8 mouse cellular contexts compared by ENCODE assay signal in the genomic region with DNA sequence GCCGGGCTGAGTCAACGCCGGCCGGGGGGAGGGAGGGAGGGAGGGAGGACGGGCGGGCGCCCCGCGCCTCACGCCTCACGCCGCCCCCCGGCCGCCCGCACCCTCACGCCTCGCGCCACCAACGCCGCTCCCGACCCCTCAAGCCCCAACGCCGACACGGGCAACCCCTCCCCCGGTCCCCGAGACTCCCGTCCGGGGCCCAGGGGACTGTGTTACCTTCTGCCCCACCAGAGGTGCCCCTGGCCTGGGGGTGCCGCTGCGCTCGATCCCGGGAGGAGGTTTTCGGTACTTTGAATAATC. TPM values are rescaled to one million over a fixed set of nuclear protein-coding genes. Genes with fewer than 3 reads are reported as not detected.
A peak's percentile ranks its signal among the peaks of the same experiment; 100 is the strongest.
DNase-seq lines count a peak whose midpoint lies in the region; ATAC-seq and TF ChIP-seq lines count a peak whose summit lies in the region.

No protein-coding gene starts in this region.

- peak overlapping the region; percentile 78 for H3K4me3 ChIP-seq in kidney, adult 2 months (ENCODE audit: insufficient read depth, low read depth, low read length)
- peak overlapping the region; percentile 95 for H3K4me3 ChIP-seq in embryonic facial prominence, embryonic 10.5 days
- peak overlapping the region; percentile 97 for H3K4me3 ChIP-seq in intestine, embryonic 16.5 days (ENCODE audit: low read length)
- H3K4me3 ChIP-seq in midbrain, embryonic 16.5 days (ENCODE audit: low read depth, low read length), result peak overlapping the region; percentile 88

- intact Hi-C loops in left cerebral cortex, postnatal 25 days (cut with DNase I), result loop anchor here (2.0 to 5.0 kb wide), 2 partner anchors 23 to 238 kb away; no protein-coding TSS in a partner anchor

- H3K9ac ChIP-seq in intestine, embryonic 16.5 days (ENCODE audit: low read depth, low read length), result peak overlapping the region; percentile 99
- peak overlapping the region; percentile 85 for H3K9ac ChIP-seq in midbrain, embryonic 16.5 days (ENCODE audit: low read depth, low read length)

- H3K27me3 ChIP-seq in kidney, adult 2 months (replicated peaks; ENCODE audit: control insufficient read depth, insufficient read depth, low read length), result no peaks in the 10 kb centered on the region
- peaks cover 30% of the 10 kb centered on the region for H3K27me3 ChIP-seq in embryonic facial prominence, embryonic 10.5 days (replicated peaks; ENCODE audit: low read depth, poor library complexity, severe bottlenecking)
- peaks cover 3% of the 10 kb centered on the region; the same call in 1 of the 2 replicates for H3K27me3 ChIP-seq in intestine, embryonic 16.5 days (replicated peaks; ENCODE audit: control insufficient read depth, insufficient read depth, low read length)
- H3K27me3 ChIP-seq in midbrain, embryonic 16.5 days (ENCODE audit: control insufficient read depth, insufficient read depth, low read depth, low read length), result peaks cover 13% of the 10 kb centered on the region

- no peaks in the 10 kb centered on the region for H3K9me3 ChIP-seq in embryonic facial prominence, embryonic 10.5 days
- no peaks in the 10 kb centered on the region for H3K9me3 ChIP-seq in intestine, embryonic 16.5 days (ENCODE audit: control insufficient read depth, low read length)
- H3K9me3 ChIP-seq in midbrain, embryonic 16.5 days (replicated peaks; ENCODE audit: control insufficient read depth, low read length, poor library complexity, severe bottlenecking), result no peaks in the 10 kb centered on the region

- under 1% methylated on average over 26 of the region's 33 CpGs for WGBS in kidney, adult 2 months
- WGBS in embryonic facial prominence, embryonic 10.5 days, result 0% methylated on average over 27 of the region's 33 CpGs
- under 1% methylated on average over 30 of the region's 33 CpGs for WGBS in intestine, embryonic 16.5 days
- 0% methylated on average over 14 of the region's 33 CpGs for WGBS in midbrain, embryonic 16.5 days

- TF ChIP-seq POLR2A in kidney, adult 2 months (IDR thresholded peaks at IDR 0.05; ENCODE audit: low read depth, low read length), result no peak

- TF ChIP-seq CTCF in kidney, adult 2 months (conservative IDR thresholded peaks at IDR 0.05; ENCODE audit: insufficient read depth, insufficient read length, low read depth, low read length), result no peak

- peak; percentile 50 for ATAC-seq in intestine, embryonic 16.5 days
- peak; percentile 82 for ATAC-seq in midbrain, embryonic 16.5 days

- peak overlapping the region; percentile 85; the same call in 1 of the 2 replicates for H3K4me2 ChIP-seq in intestine, embryonic 16.5 days (ENCODE audit: low read depth, low read length)
- peak overlapping the region; percentile 93; the same call in 1 of the 2 replicates for H3K4me2 ChIP-seq in midbrain, embryonic 16.5 days (ENCODE audit: low read length)

- H3K4me1 ChIP-seq in kidney, adult 2 months (ENCODE audit: control insufficient read depth, insufficient read depth, low read length), result peaks cover 5% of the 10 kb centered on the region; the same call in 1 of the 2 replicates
- peaks cover 38% of the 10 kb centered on the region for H3K4me1 ChIP-seq in embryonic facial prominence, embryonic 10.5 days
- peaks cover 12% of the 10 kb centered on the region; the same call in 1 of the 2 replicates for H3K4me1 ChIP-seq in intestine, embryonic 16.5 days (ENCODE audit: control insufficient read depth, insufficient read depth, low read length)
- H3K4me1 ChIP-seq in midbrain, embryonic 16.5 days (ENCODE audit: control insufficient read depth, insufficient read depth, low read length), result peaks cover 26% of the 10 kb centered on the region

- DNase-seq in kidney, adult 2 months, result no peak
- DNase-seq in kidney, adult 8-10 months, result no peak
- DNase-seq in embryonic facial prominence, embryonic 10.5 days (ENCODE audit: low spot score), result no peak
- DNase-seq in left cerebral cortex, postnatal 25 days (ENCODE audit: low spot score in 2 of 2), result no peak
- DNase-seq in gastrocnemius, adult 18-20 months (ENCODE audit: low spot score), result no peak
- DNase-seq in thymus, postnatal 0 days (ENCODE audit: low spot score), result no peak

- H3K36me3 ChIP-seq in kidney, adult 2 months (ENCODE audit: control insufficient read depth, insufficient read depth, low read length), result no peaks in the 10 kb centered on the region
- H3K36me3 ChIP-seq in embryonic facial prominence, embryonic 10.5 days (replicated peaks), result 0 out of 2 replicates have a peak, but pooled peaks cover 2% of the 10 kb centered on the region
- H3K36me3 ChIP-seq in intestine, embryonic 16.5 days (ENCODE audit: control insufficient read depth, insufficient read depth, low read length), result no peaks in the 10 kb centered on the region
- H3K36me3 ChIP-seq in midbrain, embryonic 16.5 days (ENCODE audit: control insufficient read depth, insufficient read depth, low read length), result no peaks in the 10 kb centered on the region

- H3K27ac ChIP-seq in kidney, adult 2 months (ENCODE audit: insufficient read depth, low read depth, low read length), result peak overlapping the region; percentile 86
- H3K27ac ChIP-seq in embryonic facial prominence, embryonic 10.5 days (replicated peaks), result peak overlapping the region; percentile 99
- H3K27ac ChIP-seq in intestine, embryonic 16.5 days (ENCODE audit: low read length), result peak overlapping the region; percentile 98
- peak overlapping the region; percentile 98 for H3K27ac ChIP-seq in midbrain, embryonic 16.5 days (ENCODE audit: low read length)

RNA-seq across cellular contexts. Expression of a gene that starts 0.5 kb away (rescaled TPM):
- 2.4 and 4.9 TPM in 2 replicates for polyA plus RNA-seq in kidney, adult 2 months (2012; rRNA removed)
- 95.6 and 101 TPM in 2 replicates for polyA plus RNA-seq in embryonic facial prominence, embryonic 10.5 days (2016; fragmentation: Nextera tagmentation; extraction: Ambion mirVana)
- 63.0 and 66.5 TPM in 2 replicates for polyA plus RNA-seq in intestine, embryonic 16.5 days (2015; fragmentation: Nextera tagmentation; extraction: Ambion mirVana)
- 93.6 and 99.2 TPM in 2 replicates for polyA plus RNA-seq in midbrain, embryonic 16.5 days (2015; fragmentation: Nextera tagmentation; extraction: Ambion mirVana)
- 10 to 100 TPM; 83.0 to 88.1 TPM for total RNA-seq in left cerebral cortex, postnatal 25 days (2021)
- total RNA-seq in gastrocnemius, adult 18-20 months (2021), result 10 to 100 TPM; 53.0 to 62.4 TPM
- polyA plus RNA-seq in thymus, postnatal 0 days (2015; fragmentation: Nextera tagmentation; extraction: Ambion mirVana), result 98.7 and 103 TPM in 2 replicates

Comparison
In these comparisons a context has a peak if more than half of its experiments do, and no peak if none do; other contexts are left out.
1. RNA of a gene that starts 0.5 kb away (polyA plus RNA-seq): 98.7 to 103 TPM in thymus, postnatal 0 days, 95.6 to 101 TPM in embryonic facial prominence, embryonic 10.5 days, 93.6 to 99.2 TPM in midbrain, embryonic 16.5 days and 63.0 to 66.5 TPM in intestine, embryonic 16.5 days; 2.4 to 4.9 TPM in kidney, adult 2 months; every median in the first group is over 10 times any median in the second.
2. Peak in every context shown above with its lines, with median percentiles within 50 percentile points of each other: H3K27ac ChIP-seq and H3K4me3 ChIP-seq.